Mouse (Mus musculus) forebrain, postnatal 0 days (tissue): ENCODE measurements around the gene Vmn2r90. TPM values are rescaled to one million over a fixed set of nuclear protein-coding genes. Genes with fewer than 3 reads are reported as not detected.
"Not testable (repeated sequence)": the region's sequence is repeated elsewhere in the genome, so short reads cannot be mapped to it uniquely, and the experiment has no call there.

Experiments used
- ATAC-seq: fragments of 200-750 bp; cut with Nextera tagmentation; 2 replicates; pipeline ENCODE4 v1.8.0; 2017; ENCODE audit warnings: mild to moderate bottlenecking, moderate library complexity
- DNase-seq: peaks from one replicate; pipeline ENCODE4 v3.0.0-alpha.2; 2015
- H3K27ac ChIP-seq: fragments of 300-500 bp; sonication (generic); 2 replicates; pipeline ENCODE4 v1.5.1; 2014; ENCODE audit warnings: low read depth, mild to moderate bottlenecking, antibody characterized with exemption, low read length, moderate library complexity, mixed read lengths
- H3K27me3 ChIP-seq: fragments of 300-500 bp; sonication (generic); 2 replicates; pipeline ENCODE4 v1.6.1; 2014; ENCODE audit warnings: mild to moderate bottlenecking, low read length, mixed read lengths; ENCODE audit not compliant: insufficient read depth
- H3K36me3 ChIP-seq: fragments of 300-500 bp; sonication (generic); 2 replicates; pipeline ENCODE4 v1.6.1; 2014; ENCODE audit warnings: mild to moderate bottlenecking, moderate library complexity; ENCODE audit not compliant: insufficient read depth
- H3K4me1 ChIP-seq: fragments of 300-500 bp; sonication (generic); 2 replicates; pipeline ENCODE4 v1.6.1; 2014; ENCODE audit warnings: antibody characterized with exemption; ENCODE audit not compliant: insufficient read depth
- H3K4me2 ChIP-seq: fragments of 300-500 bp; sonication (generic); 2 replicates; pipeline ENCODE4 v1.6.1; 2014; ENCODE audit warnings: low read depth, mild to moderate bottlenecking, moderate library complexity
- H3K4me3 ChIP-seq: fragments of 300-500 bp; sonication (generic); 2 replicates; pipeline ENCODE4 v1.5.1; 2014; ENCODE audit warnings: low read depth, low read length, mixed read lengths
- H3K9ac ChIP-seq: fragments of 300-500 bp; sonication (generic); 2 replicates; pipeline ENCODE4 v1.6.1; 2014; ENCODE audit warnings: mild to moderate bottlenecking
- H3K9me3 ChIP-seq: fragments of 300-500 bp; sonication (generic); 2 replicates; pipeline ENCODE4 v1.6.1; 2016; ENCODE audit warnings: low read length
- CTCF ChIP-seq: sonication (generic); IDR thresholded peaks from 2 replicates; pipeline ENCODE4 v1.5.1; 2016; ENCODE audit warnings: antibody characterized with exemption, control low read depth, low read depth
- WGBS: fragments of 180-500 bp; shearing (Covaris S2); extraction: QIAGEN DNeasy Blood & Tissue Kit; methylation state at CpG from one replicate; pipeline ENCODE4 v1.1.7; 2014; 5-methylcytosine and 5-hydroxymethylcytosine counted together
- polyA plus RNA-seq: library from polyadenylated mRNA; unstranded; fragments of >200 nt; fragmentation: Nextera tagmentation; extraction: Ambion mirVana; gene quantifications from 2 replicates; pipeline ENCODE4 v1.2.1, GENCODE M21; 2015
- total RNA-seq: library from RNA; depleted of rRNA; stranded (reverse); fragments of >200 nt; gene quantifications from 2 replicates; pipeline ENCODE4 v1.2.3, GENCODE M21; 2014; rRNA removed

The Vmn2r90 gene
- total and polyA plus RNA-seq, 2 experiments from 2014 or later = not detected

DNA sequence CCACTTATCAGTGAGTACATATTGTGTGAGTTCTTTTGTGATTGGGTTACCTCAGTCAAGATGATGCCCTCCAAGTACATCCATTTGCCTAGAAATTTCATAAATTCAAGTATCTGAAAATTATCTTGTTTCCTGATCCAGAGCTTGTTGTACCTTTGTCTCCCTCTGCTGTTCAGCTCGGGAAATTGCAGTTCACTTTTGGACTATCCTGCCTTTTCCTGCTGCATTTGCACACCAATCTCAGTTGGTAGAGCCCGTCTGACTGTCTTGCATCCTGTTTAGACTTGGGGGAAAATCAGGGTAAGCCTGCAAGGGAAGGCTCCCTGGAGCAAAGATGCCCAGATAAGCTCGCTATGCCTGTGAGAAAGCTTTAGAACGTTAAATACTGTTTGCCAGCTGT, 45.8 kb downstream of the Vmn2r90 start:
- not testable (repeated sequence) for H3K4me2 ChIP-seq, H3K9me3 ChIP-seq, H3K27me3 ChIP-seq, H3K27ac ChIP-seq, H3K4me1 ChIP-seq, H3K9ac ChIP-seq, H3K36me3 ChIP-seq, H3K4me3 ChIP-seq
- 0 out of 2 replicates have a peak, but pooled peaks have one; percentile 29 for ATAC-seq
- DNase-seq = peak; percentile 73
- WGBS = 10% methylated on average over 4 of the region's 4 CpGs
- TF ChIP-seq CTCF = peak; percentile 80

DNA sequence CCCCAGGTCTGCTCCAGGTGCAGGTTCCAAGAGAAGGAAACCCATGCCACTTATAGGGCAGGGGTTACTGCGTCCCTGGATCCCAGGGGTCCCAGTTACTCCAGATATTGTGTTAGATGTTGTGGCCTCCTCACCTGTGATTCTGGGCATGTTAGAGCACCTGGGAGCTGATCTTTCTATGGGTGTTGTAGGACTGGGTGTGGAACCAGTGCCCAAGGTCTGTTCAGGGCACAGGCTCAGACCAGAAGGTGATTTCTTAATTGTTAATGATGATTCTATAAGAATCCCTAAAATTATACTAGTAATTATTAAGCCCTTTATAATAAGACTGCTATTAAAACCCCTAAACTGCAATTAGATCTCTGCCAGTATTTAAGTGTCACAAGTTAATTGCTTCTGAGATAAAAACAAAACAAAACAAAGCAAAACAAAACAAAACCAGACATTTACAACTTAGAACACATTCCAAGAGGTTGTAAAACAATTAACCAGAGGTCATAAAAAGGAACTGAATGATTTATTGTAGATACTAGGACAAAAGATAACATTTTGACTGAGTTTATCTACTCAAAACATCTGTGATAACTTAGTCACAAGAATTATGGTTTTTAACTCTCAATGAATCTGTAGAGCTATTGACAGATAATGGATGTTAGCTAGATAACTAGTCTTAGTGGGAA, 59.2 kb downstream of the Vmn2r90 start:
- Histone ChIP-seq H3K4me2 (no peak overlapping the region), H3K9ac (no peak overlapping the region), H3K27ac (no peak overlapping the region), H3K9me3 (no peaks in the 10 kb centered on the region), H3K4me1 (no peaks in the 10 kb centered on the region), H3K27me3 (no peaks in the 10 kb centered on the region), H3K4me3 (no peak overlapping the region), H3K36me3 (no peaks in the 10 kb centered on the region)
- WGBS = 96% methylated on average over 1 of the region's 1 CpGs
- ATAC-seq (no peak), DNase-seq (no peak)
- no peak for TF ChIP-seq CTCF

DNA sequence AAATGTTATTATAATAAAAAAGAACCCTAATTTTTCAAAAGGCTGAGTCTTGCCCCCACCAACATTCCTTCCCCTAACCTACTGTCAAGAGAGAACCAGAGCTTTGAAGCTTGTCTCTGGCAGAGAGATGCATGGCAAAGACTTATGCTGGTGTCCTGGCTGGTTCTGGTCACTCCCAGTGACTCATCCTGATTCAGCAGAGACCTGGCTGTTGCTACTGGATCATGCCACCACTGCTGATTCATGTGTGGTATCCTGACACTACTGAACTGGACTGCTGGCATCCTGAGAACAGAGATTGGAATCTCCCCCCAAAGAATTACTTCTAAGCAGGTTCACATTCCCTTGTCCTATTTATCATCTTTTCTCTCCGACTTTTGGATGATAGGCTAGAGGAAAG, 60.7 kb downstream of the Vmn2r90 start:
- H3K27me3 ChIP-seq = no peaks in the 10 kb centered on the region
- DNase-seq (no peak), ATAC-seq (no peak)
- no peak overlapping the region for H3K4me2 ChIP-seq
- no peak for TF ChIP-seq CTCF
- no peak overlapping the region for H3K4me3 ChIP-seq
- H3K36me3 ChIP-seq = no peaks in the 10 kb centered on the region
- 40% methylated on average over 1 of the region's 1 CpGs for WGBS
- H3K4me1 ChIP-seq = no peaks in the 10 kb centered on the region
- H3K9me3 ChIP-seq = no peaks in the 10 kb centered on the region
- H3K9ac ChIP-seq = peak overlapping the region; percentile 18; the same call in 1 of the 2 replicates
- no peak overlapping the region for H3K27ac ChIP-seq

DNA sequence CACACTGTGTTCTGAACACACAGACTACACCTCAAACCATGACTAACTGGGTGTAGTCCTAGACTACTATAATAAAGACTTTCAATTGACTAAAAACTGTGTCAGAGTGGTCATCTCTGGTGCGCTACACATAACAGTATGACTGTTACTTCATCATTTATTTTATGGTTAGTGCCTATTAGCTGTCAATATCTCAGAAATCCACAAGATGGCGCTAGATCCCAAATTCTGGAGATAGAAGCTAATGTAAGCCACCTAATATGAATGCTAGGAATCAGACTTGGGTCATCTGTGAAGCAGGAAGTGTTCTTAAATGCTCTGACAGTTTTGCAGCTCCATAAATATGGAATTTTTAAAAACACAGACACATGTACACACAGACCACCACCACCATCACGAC, 62.9 kb downstream of the Vmn2r90 start:
- peak; percentile 69 for ATAC-seq
- TF ChIP-seq CTCF = peak; percentile 86
- no peaks in the 10 kb centered on the region for H3K4me1 ChIP-seq
- no peaks in the 10 kb centered on the region for H3K9me3 ChIP-seq
- no peaks in the 10 kb centered on the region for H3K36me3 ChIP-seq
- H3K27ac ChIP-seq = no peak overlapping the region
- peak; percentile 84 for DNase-seq
- H3K27me3 ChIP-seq = no peaks in the 10 kb centered on the region
- 6% methylated on average over 3 of the region's 3 CpGs for WGBS
- H3K4me2 ChIP-seq = no peak overlapping the region
- no peak overlapping the region for H3K9ac ChIP-seq
- no peak overlapping the region for H3K4me3 ChIP-seq

Other genes starting within 250 kb of the Vmn2r90 start
- gene Lnpep, start 78.7 kb upstream of the Vmn2r90 start, total RNA-seq = 24.1 and 33.1 TPM in 2 replicates
- gene Lnpep, start 78.7 kb upstream of the Vmn2r90 start, polyA plus RNA-seq = 2.0 and 5.1 TPM in 2 replicates
- 18.5 and 20.8 TPM in 2 replicates for gene Spaca6, start 123.4 kb downstream of the Vmn2r90 start, total RNA-seq
- 5.1 and 10.7 TPM in 2 replicates for gene Spaca6, start 123.4 kb downstream of the Vmn2r90 start, polyA plus RNA-seq
- 0.23 and 0.90 TPM in 2 replicates for gene Has1, start 151.5 kb downstream of the Vmn2r90 start, total RNA-seq
- gene Has1, start 151.5 kb downstream of the Vmn2r90 start, polyA plus RNA-seq = 0.20 and 0.53 TPM in 2 replicates
- gene Fpr1, start 180.2 kb downstream of the Vmn2r90 start, total RNA-seq = 0.69 TPM in 1 of 2 replicates, not detected in the other
- gene Fpr1, start 180.2 kb downstream of the Vmn2r90 start, polyA plus RNA-seq = 0.16 TPM in 1 of 2 replicates, not detected in the other
- 0.38 TPM in 1 of 2 replicates, not detected in the other for gene Fpr2, start 184.1 kb downstream of the Vmn2r90 start, total RNA-seq
- 0.28 and 0.56 TPM in 2 replicates for gene Fpr2, start 184.1 kb downstream of the Vmn2r90 start, polyA plus RNA-seq
- not detected in 2 replicates for gene Fpr3, start 184.1 kb downstream of the Vmn2r90 start, total RNA-seq
- gene Fpr3, start 184.1 kb downstream of the Vmn2r90 start, polyA plus RNA-seq = not detected in 2 replicates